Mouse (Mus musculus): ENCODE measurements around the gene Taar7d.
"Not testable (repeated sequence)": the region's sequence is repeated elsewhere in the genome, so short reads cannot be mapped to it uniquely, and the experiment has no call there.

Taar7d gene

GRCm38 (mm10) chr10:24026922-24027321 lies at the start of gene Taar7d:
Gene Taar7d (plus strand): TSS chr10:24027222.
- DNase-seq (ENCODE audit: low spot score) = no peak

DNA sequence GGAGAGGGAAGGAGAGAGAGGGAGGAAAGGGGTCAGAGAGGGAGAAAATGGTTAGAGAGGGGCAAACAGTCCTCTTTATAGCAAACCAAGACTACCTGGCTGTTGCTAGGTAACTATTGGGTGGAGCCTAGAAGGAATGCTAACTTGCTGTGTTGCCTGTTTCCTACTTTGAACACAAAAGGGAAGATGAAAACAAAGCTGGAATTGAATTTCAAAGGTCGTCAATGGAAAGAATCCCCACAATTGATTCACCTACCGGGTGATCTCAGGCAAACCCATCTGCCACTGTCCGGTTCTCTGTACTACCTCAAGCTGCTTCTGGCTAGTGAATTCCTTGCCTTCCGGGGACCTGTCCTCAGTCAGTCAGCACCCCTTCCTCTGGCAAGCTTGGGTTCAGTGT lies 49.1 kb upstream of the Taar7d start:
- DNase-seq (ENCODE audit: low spot score) = no peak

- DNase-seq (ENCODE audit: low spot score) = peak; percentile 58
Observed at GRCm38 (mm10) chr10:23978901-23979705, 47.9 kb upstream of the Taar7d start.

GRCm38 (mm10) chr10:23985546-23985945 lies 41.5 kb upstream of the Taar7d start, which contains the start of gene Taar6:
Gene Taar6 (minus strand): TSS chr10:23985646.
- DNase-seq (ENCODE audit: low spot score) = no peak

DNA sequence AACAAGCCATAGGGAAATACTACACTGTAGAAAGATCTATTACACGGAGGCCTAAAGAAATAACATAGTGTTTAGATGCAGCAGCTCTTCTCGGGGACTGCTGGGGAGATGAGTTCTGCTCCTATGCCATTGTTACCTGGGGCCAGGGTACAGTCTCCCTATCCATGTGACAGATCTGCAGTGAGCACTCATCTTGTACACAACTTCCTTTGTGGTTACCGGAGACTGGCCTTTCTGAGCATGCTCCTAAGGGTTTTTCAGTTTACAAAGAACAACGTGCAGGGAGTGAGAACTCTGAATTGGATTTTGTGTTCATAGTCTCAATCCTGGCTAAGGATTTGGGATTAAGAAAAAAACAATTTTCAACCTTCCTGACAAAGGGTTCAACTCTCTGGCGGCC lies 40.6 kb upstream of the Taar7d start:
- DNase-seq (ENCODE audit: low spot score) = no peak

- no peak for DNase-seq (ENCODE audit: low spot score)
Observed at GRCm38 (mm10) chr10:23993381-23993780, 33.6 kb upstream of the Taar7d start, which contains the start of gene Taar7a. Gene Taar7a (minus strand): TSS chr10:23993481.

DNA sequence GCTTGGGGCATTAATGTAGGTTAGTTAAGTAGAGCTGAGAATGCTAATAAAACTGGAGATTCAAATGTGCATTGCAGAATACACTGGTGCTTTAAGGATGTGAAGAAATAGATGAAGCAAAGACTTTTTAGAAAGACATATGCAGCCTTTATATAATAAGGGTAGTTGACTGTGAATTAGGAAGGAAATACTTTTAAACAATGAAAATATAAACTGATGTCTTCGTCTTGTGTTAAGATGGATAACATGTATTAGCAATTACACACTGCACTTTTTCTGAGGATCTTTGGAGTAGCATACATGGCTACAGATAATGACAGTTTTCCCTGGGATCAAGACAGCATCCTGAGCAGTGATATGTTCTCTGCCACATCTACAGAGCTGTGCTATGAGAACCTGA lies 27.4 kb upstream of the Taar7d start, which contains the start of gene Taar7b:
TSS of gene Taar7b (plus strand) at position 301 of the 400 bp plus-strand sequence.
- DNase-seq (ENCODE audit: low spot score) = no peak

DNA sequence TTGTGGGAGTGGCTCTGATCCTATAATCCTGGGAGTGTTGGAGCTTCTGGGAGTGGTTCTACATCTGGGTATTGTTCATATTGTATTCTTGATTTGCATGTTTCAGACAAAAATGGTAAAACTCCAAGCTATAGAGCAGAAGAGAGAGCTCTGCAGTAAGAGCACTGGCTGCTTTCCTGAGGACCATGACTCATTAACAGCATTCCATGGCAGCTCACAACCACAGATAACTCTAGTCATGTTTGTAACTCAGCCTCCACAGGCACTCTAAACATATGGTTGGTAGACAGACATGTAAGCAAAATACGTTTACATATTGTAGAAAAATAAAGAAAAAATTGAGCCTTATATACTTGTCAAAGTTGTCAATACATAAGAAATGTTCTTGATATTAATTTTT lies 20.6 kb upstream of the Taar7d start:
- DNase-seq (ENCODE audit: low spot score) = no peak

DNA sequence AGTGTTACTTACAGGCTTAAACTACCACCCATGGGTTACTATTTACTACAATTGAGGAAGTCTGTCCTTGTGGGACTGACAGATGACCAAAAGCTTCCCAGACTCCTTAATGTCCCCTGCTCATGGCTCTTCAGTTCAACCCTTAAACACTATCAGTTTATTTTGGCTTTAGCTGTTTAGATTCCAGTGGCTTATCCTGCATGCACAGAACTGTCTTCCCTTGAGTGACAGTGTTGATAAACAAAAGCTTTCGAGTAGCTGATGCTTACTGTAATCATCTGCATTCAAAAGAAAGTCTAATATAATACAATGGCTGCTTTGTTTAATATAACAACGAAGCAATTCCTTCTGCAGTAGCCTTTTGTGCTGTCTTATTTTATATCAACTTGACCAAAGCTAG lies 20.0 kb upstream of the Taar7d start:
- DNase-seq (ENCODE audit: low spot score) = no peak

DNA sequence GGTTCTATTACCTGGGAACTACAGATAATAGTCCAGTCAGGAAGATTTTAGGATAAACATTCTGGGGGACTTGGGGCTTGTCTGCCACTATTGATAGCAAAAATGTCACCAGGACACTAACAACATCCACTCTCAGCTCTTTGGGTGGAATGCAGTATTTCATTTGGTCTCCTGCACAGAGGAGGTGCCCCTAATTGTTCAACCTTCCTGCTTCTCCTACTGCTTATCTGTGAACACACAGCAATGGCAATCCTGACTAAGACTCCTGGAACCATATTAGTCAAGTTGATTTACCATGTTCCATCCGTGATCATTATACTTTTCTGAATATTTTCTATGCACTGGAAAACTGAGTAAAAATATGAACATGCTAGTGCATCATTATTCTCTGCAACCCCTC lies 18.9 kb upstream of the Taar7d start:
- no peak for DNase-seq (ENCODE audit: low spot score)

DNA sequence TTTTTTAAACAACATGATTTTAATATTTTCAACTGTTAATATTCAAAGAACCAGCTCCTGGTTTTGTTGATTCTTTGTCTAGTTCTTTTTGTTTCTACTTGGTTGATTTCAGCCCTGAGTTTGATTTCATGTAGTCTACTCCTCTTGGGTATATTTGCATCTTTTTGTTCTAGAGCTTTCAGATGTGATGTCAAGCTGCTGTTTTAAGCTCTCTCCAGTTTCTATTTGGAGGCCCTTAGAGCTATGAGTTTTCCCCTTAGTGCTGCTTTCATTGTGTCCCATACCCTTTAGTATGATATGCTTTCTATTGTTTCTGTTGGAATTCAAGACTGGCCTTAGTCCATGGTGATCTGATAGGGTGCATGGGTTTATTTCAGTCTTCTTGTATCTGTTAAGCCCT lies 4.3 kb downstream of the Taar7d start:
- DNase-seq (ENCODE audit: low spot score) = no peak

- no peak for DNase-seq (ENCODE audit: low spot score)
Observed at GRCm38 (mm10) chr10:24037314-24037713, 10.3 kb downstream of the Taar7d start, which contains the start of gene Taar7e. Gene Taar7e (plus strand): TSS chr10:24037614.

- DNase-seq (ENCODE audit: low spot score) = no peak
Observed at GRCm38 (mm10) chr10:24040120-24040869, 13.3 kb downstream of the Taar7d start.

DNA sequence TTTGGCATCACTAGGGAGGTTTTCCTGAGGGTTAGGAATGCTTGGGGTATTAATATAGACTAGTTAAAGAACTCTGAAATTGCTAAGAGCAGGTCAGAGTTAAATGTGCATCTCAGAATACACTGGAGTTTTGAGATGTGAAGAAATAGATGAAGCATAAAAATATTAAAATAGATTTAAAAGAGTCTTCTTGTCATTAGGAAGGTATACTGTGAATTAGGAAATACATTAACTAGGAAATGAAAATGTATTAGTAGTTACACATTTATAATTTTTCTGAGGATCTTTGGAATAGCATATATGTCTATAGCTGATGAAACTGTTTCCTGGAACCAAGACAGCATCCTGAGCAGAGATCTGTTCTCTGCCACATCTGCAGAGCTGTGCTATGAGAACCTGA lies 22.2 kb downstream of the Taar7d start, which contains the start of gene Taar7f:
TSS of gene Taar7f (plus strand) at position 301 of the 400 bp plus-strand sequence.
- no peak for DNase-seq (ENCODE audit: low spot score)

GRCm38 (mm10) chr10:24052039-24052438 lies 25.0 kb downstream of the Taar7d start:
- no peak for DNase-seq (ENCODE audit: low spot score)

DNA sequence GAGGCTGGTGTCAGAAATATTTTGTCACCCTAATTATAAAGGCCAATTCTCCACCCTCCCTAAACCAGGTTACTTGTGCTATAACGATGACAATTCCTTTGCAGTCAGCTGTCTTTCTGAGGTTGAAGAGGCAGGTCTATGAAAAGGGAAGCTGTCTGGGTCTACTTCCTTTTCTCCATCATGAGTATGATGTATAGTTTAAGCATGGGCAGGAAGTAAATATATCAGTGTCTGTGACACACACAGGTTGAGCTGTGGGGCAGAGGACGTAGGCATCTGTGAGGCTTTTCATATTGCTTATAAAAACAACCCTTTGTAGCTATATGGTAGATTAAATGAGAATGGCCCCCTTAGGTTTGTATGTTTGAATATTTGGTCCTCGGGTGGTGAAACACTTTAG lies 32.0 kb downstream of the Taar7d start:
- DNase-seq (ENCODE audit: low spot score) = no peak

DNA sequence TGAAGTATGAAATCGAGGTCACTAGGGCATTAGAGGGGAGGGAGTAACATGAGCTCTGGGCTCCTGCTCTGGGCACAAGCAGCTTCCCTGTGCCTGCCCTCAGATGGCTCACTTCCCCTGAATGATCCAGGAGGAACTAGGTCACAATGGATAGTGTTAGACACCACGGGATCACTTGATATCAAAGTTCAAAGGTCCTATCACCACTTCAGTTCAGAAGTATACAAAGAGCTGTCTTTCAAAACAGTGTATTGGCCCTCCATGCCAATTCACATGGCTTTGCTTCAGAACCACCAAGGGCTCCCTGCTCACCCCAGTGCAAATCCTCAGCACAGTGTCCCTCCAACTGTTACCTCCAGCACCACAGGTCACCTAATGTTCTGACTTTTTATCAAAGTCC lies 47.7 kb downstream of the Taar7d start:
- DNase-seq (ENCODE audit: low spot score) = not testable (repeated sequence)

DNA sequence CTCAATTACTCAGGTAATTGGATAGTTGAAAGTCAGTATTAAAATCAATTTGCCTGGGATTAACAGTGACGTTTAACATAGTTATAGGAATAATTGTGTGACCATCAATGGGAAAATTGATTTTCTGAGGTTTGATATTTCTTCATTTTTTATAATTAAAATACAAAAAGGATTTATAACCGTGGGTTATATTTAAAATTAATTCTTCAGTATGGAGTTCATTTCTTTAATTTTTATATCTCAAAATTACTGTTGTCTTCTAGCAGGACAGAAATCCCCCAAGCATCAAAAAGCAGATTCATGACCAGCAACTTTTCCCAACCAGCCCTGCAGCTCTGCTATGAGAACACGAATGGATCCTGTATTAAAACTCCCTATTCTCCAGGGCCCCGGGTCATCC lies 49.2 kb downstream of the Taar7d start, which contains the start of gene Taar8a:
TSS of gene Taar8a (plus strand) at position 301 of the 400 bp plus-strand sequence.
- DNase-seq (ENCODE audit: low spot score) = not testable (repeated sequence)
